Mouse (Mus musculus) CH12.LX (cell line): ENCODE measurements around the gene Kif21b.

Source experiments
- CTCF ChIP-seq, 2 experiments: IDR thresholded peaks in 1 of 2; conservative IDR thresholded peaks in 1 of 2; 2 replicates each; pipeline ENCODE4 v1.5.1; 2011 to 2012; ENCODE audit warnings: low read depth in 2 of 2, low read length in 2 of 2, improper control_type of control experiment in 1 of 2, inconsistent platforms in 1 of 2, mild to moderate bottlenecking in 1 of 2, moderate library complexity in 1 of 2
- EP300 ChIP-seq: IDR thresholded peaks from 2 replicates; pipeline ENCODE4 v1.6.1; 2011; ENCODE audit warnings: low read length, improper control_type of control experiment
- POLR2AphosphoS2 ChIP-seq: IDR thresholded peaks from 2 replicates; pipeline ENCODE4 v1.6.1; 2011; ENCODE audit warnings: low read depth, low read length, improper control_type of control experiment
- UBTF ChIP-seq: IDR thresholded peaks from 2 replicates; pipeline ENCODE4 v1.6.1; 2012; ENCODE audit warnings: low read depth, mild to moderate bottlenecking, inconsistent platforms, low read length, improper control_type of control experiment, moderate library complexity
- USF1 ChIP-seq: IDR thresholded peaks from 2 replicates; pipeline ENCODE4 v1.6.1; 2014; ENCODE audit warnings: low read depth, mild to moderate bottlenecking, inconsistent platforms, low read length, improper control_type of control experiment
- ZNF384 ChIP-seq: IDR thresholded peaks from 2 replicates; pipeline ENCODE4 v1.6.1; 2012; ENCODE audit warnings: low read depth, low read length, improper control_type of control experiment, inconsistent platforms

GRCm38 (mm10) chr1:136220037-136220871 is 89.1 kb downstream of the Kif21b start:
- TF ChIP-seq USF1 (no peak), CTCF (conservative IDR thresholded peaks at IDR 0.05 in 1 of 2, IDR thresholded peaks at IDR 0.05 in 1 of 2; ENCODE audit: low read depth in 2 of 2, low read length in 2 of 2) (no peak), ZNF384 (no peak), EP300 (no peak), UBTF (no peak), POLR2AphosphoS2 (no peak)
